Mouse (Mus musculus): ENCODE data around the gene Hist1h2bj. TPM values are rescaled to one million over a fixed set of nuclear protein-coding genes. Genes with fewer than 3 reads are reported as not detected.

Gene Hist1h2bj
- polyA plus RNA-seq (2014; fragmentation: Illumina TruSeq; extraction: RNeasy Lipid Tissue Mini Kit (QIAGEN cat#74804); ENCODE audit: low read depth, low replicate concordance), result not detected

DNA sequence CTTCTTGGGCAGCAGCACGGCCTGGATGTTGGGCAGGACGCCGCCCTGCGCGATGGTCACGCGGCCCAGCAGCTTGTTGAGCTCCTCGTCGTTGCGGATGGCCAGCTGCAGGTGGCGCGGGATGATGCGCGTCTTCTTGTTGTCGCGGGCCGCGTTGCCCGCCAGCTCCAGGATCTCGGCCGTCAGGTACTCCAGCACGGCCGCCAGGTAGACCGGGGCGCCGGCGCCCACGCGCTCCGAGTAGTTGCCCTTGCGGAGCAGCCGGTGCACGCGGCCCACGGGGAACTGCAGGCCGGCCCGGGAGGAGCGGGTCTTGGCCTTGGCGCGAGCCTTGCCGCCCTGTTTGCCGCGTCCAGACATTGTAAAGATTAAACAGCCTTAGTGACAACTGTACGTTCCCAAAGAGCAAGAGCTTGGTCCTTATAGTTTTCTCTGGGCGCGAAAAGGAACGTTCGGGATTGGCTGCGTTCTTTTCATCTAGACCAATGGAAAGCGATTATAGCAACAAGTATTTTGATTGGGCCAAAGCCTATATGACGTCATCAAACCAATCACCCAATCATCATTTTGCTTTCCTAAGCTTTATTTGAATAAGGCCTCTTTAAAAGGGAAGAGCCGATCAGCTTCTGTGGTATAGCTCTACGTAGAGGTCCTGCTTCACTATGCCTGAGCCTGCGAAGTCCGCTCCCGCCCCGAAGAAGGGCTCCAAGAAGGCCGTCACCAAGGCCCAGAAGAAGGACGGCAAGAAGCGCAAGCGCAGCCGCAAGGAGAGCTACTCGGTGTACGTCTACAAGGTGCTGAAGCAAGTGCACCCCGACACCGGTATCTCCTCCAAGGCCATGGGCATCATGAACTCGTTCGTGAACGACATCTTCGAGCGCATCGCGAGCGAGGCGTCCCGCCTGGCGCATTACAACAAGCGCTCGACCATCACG lies at the start of gene Hist1h2bj, which contains the start of gene Hist1h2ag:
TSS of gene Hist1h2bj (plus strand) at position 647 of the 935 bp plus-strand sequence.
TSS of gene Hist1h2ag (minus strand) at position 377 of the 935 bp plus-strand sequence.

GRCm38 (mm10) chr13:22009642-22010041 lies 33.4 kb upstream of the Hist1h2bj start, which contains the start of gene Prss16:
TSS of gene Prss16 (minus strand) at chr13:22009742.

GRCm38 (mm10) chr13:22035267-22036148 lies 7.5 kb upstream of the Hist1h2bj start, which contains the start of the genes Hist1h2ah and Hist1h2bk:
TSS of gene Hist1h2ah (minus strand) at chr13:22035568.
TSS of gene Hist1h2bk (plus strand) at chr13:22035870.

GRCm38 (mm10) chr13:22041142-22041536 lies 1.9 kb upstream of the Hist1h2bj start, which contains the start of gene Hist1h4i:
TSS of gene Hist1h4i (minus strand) at chr13:22041362.

DNA sequence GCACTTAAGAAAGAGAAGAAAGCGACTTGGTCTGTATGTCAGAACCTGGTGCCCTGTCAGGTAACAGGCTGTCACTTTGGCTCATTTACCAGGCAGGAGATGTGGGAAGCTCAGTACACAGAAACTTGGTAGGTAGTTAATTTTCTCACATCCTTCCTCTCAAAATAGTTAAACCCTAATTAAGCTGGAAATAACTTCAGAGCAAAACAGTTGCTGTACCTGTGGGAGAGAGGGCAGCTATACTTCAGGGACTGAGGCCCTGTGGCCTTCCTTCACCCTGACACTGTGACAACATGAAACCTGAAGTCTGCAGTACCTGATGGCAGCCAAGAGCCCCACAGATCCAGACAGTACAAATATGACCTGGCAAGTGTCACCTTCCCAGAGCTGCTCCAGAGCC lies 41.1 kb downstream of the Hist1h2bj start, which contains the start of gene Vmn1r188:
TSS of gene Vmn1r188 (plus strand) at position 301 of the 400 bp plus-strand sequence.

Other genes starting within 250 kb of the Hist1h2bj start
- 0.92 TPM for gene Hist1h2bq, start 233.0 kb upstream of the Hist1h2bj start, polyA plus RNA-seq (2014; fragmentation: Illumina TruSeq; extraction: RNeasy Lipid Tissue Mini Kit (QIAGEN cat#74804); ENCODE audit: low read depth, low replicate concordance)
- gene Hist1h2ao, start 232.7 kb upstream of the Hist1h2bj start, polyA plus RNA-seq (2014; fragmentation: Illumina TruSeq; extraction: RNeasy Lipid Tissue Mini Kit (QIAGEN cat#74804); ENCODE audit: low read depth, low replicate concordance), result not detected
- not detected for gene Hist1h4m, start 231.5 kb upstream of the Hist1h2bj start, polyA plus RNA-seq (2014; fragmentation: Illumina TruSeq; extraction: RNeasy Lipid Tissue Mini Kit (QIAGEN cat#74804); ENCODE audit: low read depth, low replicate concordance)
- gene Hist1h4n, start 211.0 kb upstream of the Hist1h2bj start, polyA plus RNA-seq (2014; fragmentation: Illumina TruSeq; extraction: RNeasy Lipid Tissue Mini Kit (QIAGEN cat#74804); ENCODE audit: low read depth, low replicate concordance), result not detected
- gene Hist1h2ap, start 209.7 kb upstream of the Hist1h2bj start, polyA plus RNA-seq (2014; fragmentation: Illumina TruSeq; extraction: RNeasy Lipid Tissue Mini Kit (QIAGEN cat#74804); ENCODE audit: low read depth, low replicate concordance), result not detected
- gene Hist1h2br, start 209.5 kb upstream of the Hist1h2bj start, polyA plus RNA-seq (2014; fragmentation: Illumina TruSeq; extraction: RNeasy Lipid Tissue Mini Kit (QIAGEN cat#74804); ENCODE audit: low read depth, low replicate concordance), result not detected
- 0.31 TPM for gene Zfp184, start 98.1 kb upstream of the Hist1h2bj start, polyA plus RNA-seq (2014; fragmentation: Illumina TruSeq; extraction: RNeasy Lipid Tissue Mini Kit (QIAGEN cat#74804); ENCODE audit: low read depth, low replicate concordance)
- not detected for gene Pom121l2, start 62.0 kb upstream of the Hist1h2bj start, polyA plus RNA-seq (2014; fragmentation: Illumina TruSeq; extraction: RNeasy Lipid Tissue Mini Kit (QIAGEN cat#74804); ENCODE audit: low read depth, low replicate concordance)
- not detected for gene Prss16, start 33.5 kb upstream of the Hist1h2bj start, polyA plus RNA-seq (2014; fragmentation: Illumina TruSeq; extraction: RNeasy Lipid Tissue Mini Kit (QIAGEN cat#74804); ENCODE audit: low read depth, low replicate concordance)
- not detected for gene Hist1h2ah, start 7.6 kb upstream of the Hist1h2bj start, polyA plus RNA-seq (2014; fragmentation: Illumina TruSeq; extraction: RNeasy Lipid Tissue Mini Kit (QIAGEN cat#74804); ENCODE audit: low read depth, low replicate concordance)
- not detected for gene Hist1h2bk, start 7.3 kb upstream of the Hist1h2bj start, polyA plus RNA-seq (2014; fragmentation: Illumina TruSeq; extraction: RNeasy Lipid Tissue Mini Kit (QIAGEN cat#74804); ENCODE audit: low read depth, low replicate concordance)
- gene Hist1h4i, start 1.9 kb upstream of the Hist1h2bj start, polyA plus RNA-seq (2014; fragmentation: Illumina TruSeq; extraction: RNeasy Lipid Tissue Mini Kit (QIAGEN cat#74804); ENCODE audit: low read depth, low replicate concordance), result 6.0 TPM
- gene Hist1h2ag, start 270 bp upstream of the Hist1h2bj start, polyA plus RNA-seq (2014; fragmentation: Illumina TruSeq; extraction: RNeasy Lipid Tissue Mini Kit (QIAGEN cat#74804); ENCODE audit: low read depth, low replicate concordance), result not detected
- not detected for gene Vmn1r188, start 41.2 kb downstream of the Hist1h2bj start, polyA plus RNA-seq (2014; fragmentation: Illumina TruSeq; extraction: RNeasy Lipid Tissue Mini Kit (QIAGEN cat#74804); ENCODE audit: low read depth, low replicate concordance)
- gene Vmn1r189, start 62.6 kb downstream of the Hist1h2bj start, polyA plus RNA-seq (2014; fragmentation: Illumina TruSeq; extraction: RNeasy Lipid Tissue Mini Kit (QIAGEN cat#74804); ENCODE audit: low read depth, low replicate concordance), result not detected
- gene Vmn1r191, start 140.8 kb downstream of the Hist1h2bj start, polyA plus RNA-seq (2014; fragmentation: Illumina TruSeq; extraction: RNeasy Lipid Tissue Mini Kit (QIAGEN cat#74804); ENCODE audit: low read depth, low replicate concordance), result not detected
- not detected for gene Vmn1r192, start 147.9 kb downstream of the Hist1h2bj start, polyA plus RNA-seq (2014; fragmentation: Illumina TruSeq; extraction: RNeasy Lipid Tissue Mini Kit (QIAGEN cat#74804); ENCODE audit: low read depth, low replicate concordance)
- not detected for gene Vmn1r193, start 179.9 kb downstream of the Hist1h2bj start, polyA plus RNA-seq (2014; fragmentation: Illumina TruSeq; extraction: RNeasy Lipid Tissue Mini Kit (QIAGEN cat#74804); ENCODE audit: low read depth, low replicate concordance)
- gene Vmn1r194, start 201.0 kb downstream of the Hist1h2bj start, polyA plus RNA-seq (2014; fragmentation: Illumina TruSeq; extraction: RNeasy Lipid Tissue Mini Kit (QIAGEN cat#74804); ENCODE audit: low read depth, low replicate concordance), result not detected
- not detected for gene Vmn1r195, start 227.3 kb downstream of the Hist1h2bj start, polyA plus RNA-seq (2014; fragmentation: Illumina TruSeq; extraction: RNeasy Lipid Tissue Mini Kit (QIAGEN cat#74804); ENCODE audit: low read depth, low replicate concordance)
- gene Vmn1r196, start 246.7 kb downstream of the Hist1h2bj start, polyA plus RNA-seq (2014; fragmentation: Illumina TruSeq; extraction: RNeasy Lipid Tissue Mini Kit (QIAGEN cat#74804); ENCODE audit: low read depth, low replicate concordance), result not detected

Data from heart, adult 10 weeks (tissue).